Mouse (Mus musculus) large intestine, adult 2 months (tissue): ENCODE results near the gene Zbed4. TPM values are rescaled to one million over a fixed set of nuclear protein-coding genes. Genes with fewer than 3 reads are reported as not detected.

Experiments used
- DNase-seq: peaks from one replicate; pipeline ENCODE4 v3.0.0-alpha.2; 2012; ENCODE audit warnings: low read depth, low spot score
- WGBS: fragments of 180-500 bp; shearing (Covaris S2); methylation state at CpG from one replicate; pipeline ENCODE4 v1.1.7; 2018; 5-methylcytosine and 5-hydroxymethylcytosine counted together
- polyA plus RNA-seq: library from polyadenylated mRNA; depleted of rRNA; stranded (reverse); fragments of >200 nt; gene quantifications from 2 replicates; pipeline ENCODE4 v1.2.3, GENCODE M21; 2012; rRNA removed

The Zbed4 gene
- polyA plus RNA-seq, 1 experiment = 6.4 TPM

GRCm38 (mm10) chr15:88829791-88830440, 78.5 kb downstream of the Zbed4 start:
- 77% methylated on average over 6 of the region's 6 CpGs for WGBS

GRCm38 (mm10) chr15:88830696-88831095, 79.2 kb downstream of the Zbed4 start:
- DNase-seq = no peak
- 81% methylated on average over 5 of the region's 5 CpGs for WGBS

More at GRCm38 (mm10) chr15:88829791-88830440, 78.5 kb downstream of the Zbed4 start:
- DNase-seq = no peak

DNA sequence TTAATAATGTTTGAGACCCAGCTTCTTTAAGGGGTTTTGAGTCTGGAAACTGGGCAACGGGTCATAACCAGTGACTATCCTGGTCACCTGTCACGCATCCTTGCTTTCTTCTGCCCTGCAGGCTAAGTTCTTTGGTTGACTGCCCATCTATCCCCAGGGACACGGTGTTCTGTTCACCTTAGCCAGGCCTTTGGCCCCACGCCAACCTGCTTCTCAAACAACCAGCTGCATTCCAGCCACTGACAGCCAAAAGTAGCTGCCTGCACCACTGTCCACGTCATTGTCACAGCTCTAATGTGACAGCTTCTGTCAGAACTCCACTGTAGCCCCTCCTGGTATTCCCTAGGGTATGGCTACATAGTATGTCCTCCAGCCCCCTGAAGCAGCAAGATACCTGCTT, 80.0 kb downstream of the Zbed4 start:
- DNase-seq = no peak

GRCm38 (mm10) chr15:88832536-88832935, 81.1 kb downstream of the Zbed4 start:
- 62% methylated on average over 9 of the region's 9 CpGs for WGBS
- no peak for DNase-seq

More for the DNA sequence above, 80.0 kb downstream of the Zbed4 start:
- WGBS = 32% methylated on average over 5 of the region's 5 CpGs

Other genes with a start within 250 kb of the Zbed4 start
- gene Zdhhc25, start 151.4 kb upstream of the Zbed4 start, polyA plus RNA-seq = not detected in 2 replicates
- 11.7 and 18.2 TPM in 2 replicates for gene Brd1, start 17.4 kb upstream of the Zbed4 start, polyA plus RNA-seq
- gene Alg12, start 67.7 kb downstream of the Zbed4 start, polyA plus RNA-seq = 22.8 and 25.5 TPM in 2 replicates
- 71.9 and 84.3 TPM in 2 replicates for gene Creld2, start 68.0 kb downstream of the Zbed4 start, polyA plus RNA-seq
- gene Pim3, start 110.5 kb downstream of the Zbed4 start, polyA plus RNA-seq = 29.4 and 35.4 TPM in 2 replicates
- not detected in 2 replicates for gene Ttll8, start 202.8 kb downstream of the Zbed4 start, polyA plus RNA-seq
- 0.04 and 0.05 TPM in 2 replicates for gene Mlc1, start 227.3 kb downstream of the Zbed4 start, polyA plus RNA-seq
- gene Mov10l1, start 231.2 kb downstream of the Zbed4 start, polyA plus RNA-seq = not detected in 2 replicates